Mouse (Mus musculus) megakaryocyte-erythroid progenitor cell, adult 5-6 weeks (primary cell): ENCODE measurements around the gene Egf. TPM values are rescaled to one million over a fixed set of nuclear protein-coding genes. Genes with fewer than 3 reads are reported as not detected.
"Not testable (repeated sequence)": the region's sequence is repeated elsewhere in the genome, so short reads cannot be mapped to it uniquely, and the experiment has no call there.

ENCODE experiments used
- ATAC-seq: replicated peaks from 2 replicates; pipeline ENCODE4 v1.8.0; 2016; ENCODE audit warnings: mild to moderate bottlenecking, inconsistent platforms; ENCODE audit not compliant: severe bottlenecking, poor library complexity, low FRiP score, low TSS enrichment
- total RNA-seq, 2 experiments: library from RNA; stranded (forward) in 1 of 2; stranded (reverse) in 1 of 2; fragments of 200-1000, 215-1000 nt in 1 of 2; fragments of >200 nt in 1 of 2; fragmentation: Nextera tagmentation in 1 of 2; gene quantifications; 2 replicates each; pipeline ENCODE4 v1.2.3; 2014 to 2017

The Egf gene
- 1.9 and 9.8 TPM in 2 replicates for total RNA-seq (2014; fragmentation: Nextera tagmentation)
- 0.09 and 5.9 TPM in 2 replicates for total RNA-seq (2017)

DNA sequence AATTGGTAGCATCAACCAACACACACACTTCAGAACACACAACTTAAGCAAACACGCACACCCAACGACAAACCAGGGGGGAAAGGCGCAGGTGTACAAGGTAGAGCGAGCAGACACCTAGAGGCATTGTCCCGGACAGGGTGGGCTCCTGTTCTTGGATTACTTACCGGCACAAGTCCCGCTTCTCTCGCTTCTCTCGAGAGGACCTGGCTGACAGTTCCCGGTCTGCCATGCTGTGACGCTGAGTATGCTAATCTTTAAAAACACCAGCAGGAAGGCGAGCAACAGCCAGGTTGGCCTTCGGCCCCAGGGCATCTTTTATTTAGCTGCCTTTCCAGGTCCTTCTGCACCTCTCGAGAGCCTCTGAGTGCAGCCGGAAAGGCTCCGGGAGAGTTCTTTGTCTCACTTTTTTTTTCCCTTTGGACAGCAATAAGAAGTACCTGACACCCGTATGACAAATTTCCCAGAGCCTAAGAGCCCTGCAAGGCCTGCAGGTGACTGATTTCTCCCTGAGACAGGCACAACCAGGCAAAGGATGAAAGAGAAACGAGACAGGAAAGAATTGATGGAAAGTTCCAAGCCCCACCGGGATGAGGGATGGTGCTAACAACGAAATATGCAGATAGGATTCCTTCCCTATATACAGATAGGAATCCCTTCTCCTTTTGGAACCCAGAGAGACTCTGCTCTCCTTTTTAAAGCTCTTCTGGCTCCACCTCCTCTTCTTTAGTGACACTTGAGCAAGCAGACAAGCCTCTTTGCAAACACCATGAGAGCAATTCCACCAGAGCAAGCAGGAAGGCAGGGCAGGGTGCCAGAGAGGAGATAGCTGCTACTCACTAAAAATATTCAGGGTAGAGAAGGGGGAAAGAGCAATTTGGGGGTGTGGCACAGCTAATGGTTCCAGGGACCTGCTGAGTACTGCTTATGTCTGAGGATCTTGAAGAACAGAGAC lies at the start of gene Egf:
Egf (minus strand) TSS at position 667 of the 955 bp plus-strand sequence.
- ATAC-seq, result no peak

DNA sequence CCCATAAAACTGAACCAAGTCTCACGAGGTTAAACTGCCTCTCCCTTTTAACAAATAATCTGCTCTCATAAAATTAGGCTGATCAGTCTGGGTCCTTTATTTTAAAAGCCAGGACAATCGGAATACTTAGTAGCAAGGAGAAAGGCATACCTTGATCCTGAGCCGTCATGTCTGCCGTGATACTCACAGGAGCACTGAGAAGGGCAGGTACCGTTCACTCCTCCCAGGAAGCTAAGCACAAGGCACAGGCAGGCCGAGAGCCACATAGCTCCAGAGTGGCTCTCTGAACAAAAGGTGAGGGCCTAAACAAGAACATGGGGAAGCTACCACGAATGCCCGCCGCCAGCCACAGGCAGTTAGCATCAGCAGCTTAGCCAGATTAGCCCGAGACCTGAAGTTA lies 48.6 kb upstream of the Egf start, which contains the start of gene Lrit3:
Lrit3 (minus strand) TSS at position 266 of the 400 bp plus-strand sequence.
- no peak for ATAC-seq

DNA sequence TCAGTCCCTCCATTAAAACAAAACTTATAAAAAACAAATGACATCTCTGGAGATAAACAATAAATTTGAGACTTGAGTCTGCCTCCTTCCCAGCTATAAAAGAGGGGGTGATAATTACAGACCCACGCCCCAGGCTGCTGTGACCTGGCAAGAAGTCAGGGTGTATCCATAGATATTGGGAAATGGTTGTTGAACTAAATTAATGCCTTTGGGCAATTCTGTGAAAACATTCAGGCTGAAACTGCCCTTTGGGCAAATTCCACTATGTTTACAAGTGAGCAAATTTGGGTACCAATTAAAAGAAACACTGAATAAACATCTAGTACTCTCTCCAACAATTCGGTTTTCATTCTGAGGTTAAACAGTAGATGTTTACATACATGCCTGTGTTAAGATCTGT lies 43.9 kb upstream of the Egf start:
- ATAC-seq, result no peak

DNA sequence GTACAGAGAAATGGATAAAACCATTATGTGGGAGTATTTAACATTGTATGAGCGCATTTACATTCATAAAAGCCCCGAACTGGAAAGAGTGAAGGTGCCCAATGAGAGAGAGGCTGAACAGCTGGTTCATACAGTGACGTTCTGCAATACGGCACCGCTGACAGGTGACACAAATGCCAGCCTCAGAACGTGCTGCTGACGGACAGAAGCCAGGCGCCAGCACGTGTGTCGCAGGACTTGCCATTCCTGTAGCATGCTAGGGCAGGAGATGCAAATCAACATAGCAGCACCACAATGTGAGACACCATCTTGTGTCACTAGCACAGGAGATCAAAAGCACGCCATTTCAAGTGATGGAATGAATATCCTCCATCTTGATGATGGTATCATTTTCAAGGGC lies 43.4 kb upstream of the Egf start:
- ATAC-seq, result no peak

DNA sequence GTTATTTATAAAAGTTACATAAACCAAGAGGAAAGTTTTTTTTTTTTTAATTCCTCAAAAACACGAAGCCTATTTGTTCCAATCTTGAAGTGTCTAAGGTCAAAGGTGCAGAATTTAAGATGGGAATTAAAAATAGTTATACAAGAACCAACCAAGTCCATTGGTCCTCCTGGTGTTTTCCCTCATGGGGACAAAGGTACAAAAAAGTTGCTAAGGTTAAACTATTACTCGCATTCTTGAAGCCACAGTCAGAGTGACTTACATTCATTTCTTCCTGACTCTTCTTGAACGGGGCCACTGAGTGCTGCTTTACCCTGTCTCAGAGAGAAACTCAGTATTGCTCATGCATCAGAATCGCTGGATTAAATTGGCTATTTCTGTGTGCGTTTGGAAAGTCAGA lies 42.2 kb upstream of the Egf start:
- ATAC-seq, result no peak

DNA sequence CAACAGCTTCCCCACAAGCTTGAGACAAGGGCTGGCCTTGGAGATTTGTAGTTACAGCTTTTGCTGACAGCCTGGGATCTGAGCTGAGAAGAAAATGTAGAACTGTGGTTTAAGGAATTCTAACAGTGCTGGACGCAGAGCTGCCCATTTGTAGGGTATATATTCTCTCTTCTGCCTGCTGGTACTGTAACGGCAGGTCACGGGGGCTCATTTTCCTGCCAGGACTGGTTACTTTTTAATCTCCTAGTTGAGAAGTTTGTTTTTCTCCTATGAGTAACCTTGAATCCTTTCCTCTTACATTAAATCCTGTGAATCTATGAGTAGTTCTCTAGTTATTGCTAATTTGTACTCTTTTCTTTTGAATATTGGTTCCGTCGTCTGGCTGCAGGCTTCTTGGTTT lies 38.7 kb upstream of the Egf start:
- ATAC-seq, result no peak

DNA sequence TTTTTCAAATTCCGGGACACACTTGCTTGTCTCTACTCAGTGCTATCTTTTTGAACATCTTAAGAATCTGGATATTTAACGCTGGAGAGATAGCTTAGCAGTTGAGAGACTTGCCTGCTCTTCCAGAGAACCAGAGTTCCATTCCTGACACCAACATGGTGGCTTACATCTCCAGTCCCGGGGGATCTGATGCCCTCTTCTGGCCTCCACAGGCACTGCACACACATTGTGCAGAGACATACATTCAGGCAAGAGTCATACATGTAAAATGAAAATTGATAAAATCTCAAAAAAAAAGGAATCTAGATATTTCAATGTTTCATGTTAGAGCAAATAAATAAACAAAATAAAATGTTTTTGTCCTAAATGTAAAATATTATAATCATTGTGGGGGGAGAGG lies 27.6 kb upstream of the Egf start:
- ATAC-seq, result no peak

DNA sequence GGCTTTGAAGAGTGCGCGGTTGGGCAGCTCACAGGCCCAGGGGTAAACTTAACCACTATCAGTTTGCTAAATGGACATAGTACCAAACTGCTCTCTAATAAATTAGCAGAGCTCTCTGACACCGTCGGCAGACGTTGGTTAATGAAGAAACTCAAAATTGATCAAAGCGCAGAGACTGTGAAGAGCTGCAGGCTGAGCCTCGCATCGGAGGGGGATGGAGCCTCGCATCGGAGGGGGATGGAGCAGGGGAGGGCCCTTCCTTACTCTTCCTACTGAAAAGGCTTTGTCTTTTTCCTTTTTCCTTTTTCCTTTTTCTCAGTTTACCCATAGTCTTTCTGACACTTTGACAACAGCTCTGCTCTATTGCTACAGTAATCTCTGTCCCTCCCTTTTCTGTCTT lies 26.3 kb upstream of the Egf start:
- ATAC-seq, result no peak

DNA sequence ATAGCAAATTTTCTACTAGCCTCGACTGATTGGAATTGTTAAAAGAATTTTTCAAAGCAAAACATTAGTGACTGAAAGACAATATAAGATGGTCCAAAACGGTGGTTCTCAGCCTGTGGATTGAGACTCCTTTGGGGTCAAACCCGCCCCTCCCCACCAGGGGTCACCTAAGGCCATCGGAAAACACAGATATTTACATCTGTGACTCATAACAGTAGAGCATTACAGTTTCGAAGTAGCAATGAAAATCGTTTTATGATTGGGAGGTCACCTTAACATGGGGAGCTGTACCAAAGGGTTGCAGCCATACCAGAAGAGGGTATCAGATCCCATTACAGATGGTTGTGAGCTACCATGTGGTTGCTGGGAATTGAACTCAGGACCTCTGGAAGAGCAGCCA lies 16.1 kb upstream of the Egf start:
- no peak for ATAC-seq

DNA sequence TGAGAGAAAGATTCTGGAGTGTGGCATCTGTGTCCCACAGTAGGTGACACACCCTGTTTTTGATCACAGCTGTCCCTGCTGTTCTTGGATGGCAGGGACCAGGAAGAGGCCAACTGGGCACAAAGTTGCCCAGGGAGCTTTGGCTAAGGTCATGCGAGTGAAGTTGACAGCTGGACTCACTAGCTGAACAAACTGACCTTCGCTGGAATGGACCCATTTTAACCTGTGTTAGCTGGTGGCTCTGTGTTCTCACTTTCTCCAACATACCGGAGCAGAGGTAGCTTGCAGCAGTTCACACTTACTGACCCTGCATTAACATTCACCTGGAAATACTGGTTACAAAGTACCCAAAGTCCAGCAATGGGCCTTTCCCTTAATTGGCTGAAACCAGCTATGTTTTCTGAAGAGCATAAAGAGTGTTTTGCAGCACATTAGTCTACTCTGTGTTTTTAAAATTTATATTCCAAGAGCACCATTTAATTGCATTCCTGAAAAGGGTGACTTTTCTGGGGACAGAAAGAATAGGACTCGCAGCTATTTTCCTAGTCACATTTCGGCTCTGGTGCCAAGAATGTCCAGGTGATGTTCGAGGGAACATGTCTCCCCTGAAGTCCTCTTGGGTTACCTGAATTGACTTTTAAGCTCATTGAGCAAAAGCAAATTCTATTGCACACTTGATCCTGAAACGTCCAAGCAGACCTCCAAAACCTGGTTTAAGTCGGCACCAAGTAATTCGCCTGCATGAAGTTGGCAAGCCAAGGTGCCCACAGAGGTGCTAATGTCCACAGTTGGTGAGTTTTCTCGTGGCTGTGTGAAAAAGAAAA lies 12.1 kb upstream of the Egf start:
- no peak for ATAC-seq

DNA sequence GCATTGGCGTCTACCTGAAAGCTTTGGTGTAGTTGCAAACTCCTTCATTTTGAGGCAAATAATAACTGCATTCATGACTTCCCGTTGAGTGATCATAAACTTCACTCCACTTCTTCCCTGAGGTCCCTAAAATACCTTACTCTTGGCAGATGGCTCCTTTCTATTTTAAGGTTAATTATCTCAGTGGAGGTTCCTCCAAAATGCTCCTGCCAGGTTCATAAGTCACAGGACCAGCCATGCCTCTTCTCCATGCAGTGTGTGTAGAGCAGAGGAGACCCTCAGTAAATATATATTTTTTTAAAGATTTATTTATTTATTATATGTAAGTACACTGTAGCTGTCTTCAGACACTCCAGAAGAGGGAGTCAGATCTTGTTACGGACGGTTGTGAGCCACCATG lies 11.0 kb upstream of the Egf start:
- no peak for ATAC-seq

DNA sequence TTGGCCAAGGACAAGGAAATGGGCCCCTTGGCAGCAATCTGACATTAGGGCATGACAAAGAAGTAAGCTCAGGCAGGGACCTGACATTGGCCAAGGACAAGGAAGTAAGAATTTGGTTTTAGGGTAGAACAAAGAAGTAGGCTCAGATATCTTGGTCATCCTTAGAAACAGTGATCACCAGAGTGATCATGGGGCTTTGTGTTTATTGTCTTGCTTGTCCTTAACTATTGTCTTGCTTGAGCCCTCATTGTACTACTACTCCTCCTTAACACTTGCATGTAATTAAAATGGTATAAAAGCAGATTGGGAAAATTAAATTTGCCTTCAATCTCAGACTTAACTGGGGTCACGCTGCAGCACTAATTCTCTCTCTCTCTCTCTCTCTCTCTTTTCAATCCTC lies 2.5 kb upstream of the Egf start:
- not testable (repeated sequence) for ATAC-seq

DNA sequence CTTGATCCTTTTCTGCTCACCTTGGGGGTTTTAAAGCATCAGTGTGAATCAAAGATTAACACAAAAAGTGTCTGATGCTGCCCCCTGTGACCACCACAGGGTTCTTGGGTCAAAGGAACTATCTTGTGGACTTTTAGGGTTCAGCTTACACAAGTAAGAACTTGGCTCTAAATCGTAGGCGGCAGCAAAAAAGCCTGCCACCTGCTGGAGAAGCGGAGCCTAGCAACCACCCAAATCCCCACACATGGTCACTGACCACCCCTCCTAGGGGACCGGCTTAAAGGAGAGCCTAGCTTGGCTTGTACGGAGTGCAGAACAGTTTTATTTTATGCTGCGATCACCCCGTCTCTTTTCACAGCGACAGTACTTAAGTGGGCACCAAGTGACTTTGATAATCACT lies 10.3 kb downstream of the Egf start:
- ATAC-seq, result peak; percentile 85

DNA sequence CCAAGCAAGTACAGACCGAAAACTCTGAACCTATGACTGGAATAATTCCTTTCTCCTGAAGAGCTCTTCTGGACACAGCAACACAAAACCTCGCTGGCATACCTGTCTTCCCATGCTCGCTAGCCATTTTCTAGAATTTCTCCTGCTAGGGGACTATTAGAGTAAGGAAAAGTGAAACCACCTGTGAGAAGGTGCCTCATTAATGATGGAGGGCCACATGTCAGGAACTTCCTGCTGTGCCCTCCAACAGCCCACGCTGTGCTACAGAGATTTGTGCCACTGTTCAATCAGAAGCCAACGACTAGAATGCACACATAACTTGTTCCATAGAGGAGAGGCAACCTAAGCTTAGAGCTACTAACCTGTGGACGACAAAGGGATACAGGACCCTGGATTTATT lies 12.3 kb downstream of the Egf start:
- ATAC-seq, result no peak

DNA sequence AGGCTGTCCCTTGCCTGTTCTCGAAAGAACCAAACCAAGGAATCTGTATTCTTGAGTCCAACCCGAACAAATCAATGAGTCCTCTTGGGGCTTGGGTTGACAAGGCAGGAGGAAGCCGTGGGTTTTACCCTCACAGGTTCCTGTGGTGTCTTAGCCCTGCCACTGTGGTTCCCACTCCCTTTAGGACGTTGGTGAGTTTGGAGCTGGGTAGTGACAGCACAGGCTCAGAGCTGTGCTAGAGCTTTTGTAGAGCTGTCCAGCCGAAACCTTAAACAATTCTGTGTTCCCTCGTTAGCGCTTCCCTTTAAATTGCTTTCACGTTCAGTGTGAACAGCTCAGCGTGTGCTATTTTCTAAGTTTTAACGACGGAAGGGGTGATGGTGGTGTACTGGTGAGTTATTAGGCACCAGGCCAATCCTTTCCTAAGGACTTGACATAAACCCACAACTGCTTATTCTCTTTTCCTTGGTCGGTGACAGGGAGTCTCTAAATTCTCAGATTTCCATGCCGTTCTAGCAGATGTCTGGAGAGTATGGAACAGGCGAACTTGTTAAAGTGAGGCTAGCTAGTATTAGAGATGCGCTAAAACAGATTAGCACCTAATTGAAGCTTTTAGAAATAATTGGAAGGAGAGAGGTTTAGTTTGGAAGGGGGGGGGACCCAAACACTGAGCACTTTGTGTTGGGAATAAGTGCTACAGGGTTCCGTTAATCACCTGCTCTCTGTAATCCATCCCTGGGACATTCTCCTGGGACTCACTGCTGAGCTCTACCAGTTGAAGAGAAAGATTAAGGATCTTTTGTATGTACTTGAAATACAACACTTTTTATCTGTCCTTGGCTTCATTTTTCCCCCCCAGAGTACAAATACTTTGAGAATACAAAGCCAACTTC lies 16.6 kb downstream of the Egf start:
- ATAC-seq, result no peak

DNA sequence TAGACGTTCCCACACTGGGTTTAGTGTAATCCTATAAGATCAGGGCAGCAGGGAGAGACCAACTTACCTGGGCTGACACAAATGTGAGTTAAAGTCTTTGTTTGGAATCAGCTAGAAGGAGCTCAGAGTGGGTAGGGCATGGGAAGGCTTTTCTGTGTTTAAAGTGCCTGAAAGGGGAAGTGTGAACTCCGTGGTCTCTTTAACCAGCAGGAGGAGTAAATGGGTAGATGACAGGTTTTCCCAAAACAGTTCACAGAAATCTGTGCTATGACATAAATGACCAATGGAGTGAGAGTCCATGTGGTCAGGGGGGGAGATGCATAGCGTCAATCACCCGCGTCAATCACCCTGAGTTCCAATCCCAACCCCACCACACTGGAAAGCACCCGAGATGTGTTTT lies 23.5 kb downstream of the Egf start:
- no peak for ATAC-seq

DNA sequence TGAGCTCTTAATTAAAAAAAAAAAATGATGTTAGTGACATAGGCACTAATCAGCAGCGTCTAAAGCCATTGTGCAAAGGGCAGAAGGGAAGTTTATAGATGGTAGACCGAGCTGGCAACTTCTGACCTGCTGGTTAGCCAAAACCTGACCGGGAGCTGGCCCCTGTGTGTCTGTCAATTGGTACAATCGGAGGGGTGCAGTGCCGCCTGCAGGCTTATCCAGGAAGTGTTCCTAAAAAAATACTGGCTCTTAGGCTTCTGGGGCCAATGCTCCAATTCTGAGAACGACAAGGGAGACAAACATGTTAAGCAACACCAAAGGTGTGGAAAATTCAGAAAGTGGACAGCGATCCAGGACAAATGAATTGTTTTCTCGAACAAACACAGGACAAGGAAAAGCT lies 24.7 kb downstream of the Egf start:
- ATAC-seq, result peak; percentile 85

DNA sequence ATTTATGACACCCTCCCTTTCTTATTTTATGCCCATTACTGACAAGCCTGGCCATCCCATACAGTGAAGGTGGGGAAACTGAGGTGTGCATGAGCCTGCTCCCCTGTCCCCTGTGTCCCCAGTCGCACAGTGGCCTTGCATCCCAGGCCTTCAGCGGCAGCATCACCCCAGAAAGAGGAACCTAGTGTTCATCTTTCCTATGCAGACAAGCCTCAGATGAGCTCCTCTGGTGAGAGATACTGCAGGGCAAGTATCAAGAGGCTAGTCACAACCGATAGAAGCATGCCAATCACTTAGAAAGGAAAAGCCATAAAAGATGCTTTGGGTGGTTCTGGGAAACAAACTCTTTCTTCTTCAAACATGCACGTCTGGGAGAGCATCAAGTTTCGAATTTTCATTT lies 25.2 kb downstream of the Egf start:
- ATAC-seq, result no peak

DNA sequence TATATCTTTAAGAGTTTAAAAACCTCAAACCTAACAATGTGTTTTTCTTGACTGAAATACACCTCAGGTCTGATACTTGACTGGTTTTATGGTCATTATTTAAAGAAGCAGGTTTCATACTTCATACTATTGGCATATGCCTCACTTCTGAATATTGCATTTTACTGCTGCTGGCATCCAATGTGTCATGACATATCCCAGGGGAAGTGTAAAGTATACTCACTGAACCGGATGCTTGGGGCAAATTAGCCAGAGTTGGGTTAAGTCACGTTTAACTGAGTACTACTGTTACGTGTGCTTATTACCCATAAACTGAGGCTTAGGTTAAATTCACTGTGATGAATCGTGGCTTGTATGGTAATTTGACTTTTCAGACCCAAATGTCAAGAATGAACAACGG lies 29.5 kb downstream of the Egf start:
- ATAC-seq, result no peak
